Mouse (Mus musculus) intestine, postnatal 0 days (tissue): ENCODE results near the gene Aifm2. TPM values are rescaled to one million over a fixed set of nuclear protein-coding genes. Genes with fewer than 3 reads are reported as not detected.

Experiments used
- ATAC-seq: fragments of 200-750 bp; cut with Nextera tagmentation; 2 replicates; pipeline ENCODE4 v1.8.0; 2017; ENCODE audit warnings: mild to moderate bottlenecking, moderate TSS enrichment, moderate library complexity
- H3K27ac ChIP-seq: fragments of 300-500 bp; sonication (generic); 2 replicates; pipeline ENCODE4 v1.5.1; 2014; ENCODE audit warnings: mild to moderate bottlenecking, low read depth, low read length, moderate library complexity
- H3K27me3 ChIP-seq: fragments of 300-500 bp; sonication (generic); replicated peaks from 2 replicates; pipeline ENCODE4 v1.6.1; 2014; ENCODE audit warnings: low read length, mixed read lengths; ENCODE audit not compliant: control insufficient read depth, insufficient read depth
- H3K36me3 ChIP-seq: fragments of 300-500 bp; sonication (generic); 2 replicates; pipeline ENCODE4 v1.6.1; 2014; ENCODE audit warnings: mild to moderate bottlenecking, moderate library complexity; ENCODE audit not compliant: control insufficient read depth, insufficient read depth
- H3K4me1 ChIP-seq: fragments of 300-500 bp; sonication (generic); replicated peaks from 2 replicates; pipeline ENCODE4 v1.6.1; 2014; ENCODE audit warnings: antibody characterized with exemption, low read length, mixed read lengths; ENCODE audit not compliant: control insufficient read depth, insufficient read depth
- H3K4me2 ChIP-seq: fragments of 300-500 bp; sonication (generic); replicated peaks from 2 replicates; pipeline ENCODE4 v1.6.1; 2014; ENCODE audit warnings: low read depth, mild to moderate bottlenecking, moderate library complexity
- H3K4me3 ChIP-seq: fragments of 300-500 bp; sonication (generic); 2 replicates; pipeline ENCODE4 v1.5.1; 2014; ENCODE audit warnings: low read depth, low read length
- H3K9ac ChIP-seq: fragments of 300-500 bp; sonication (generic); 2 replicates; pipeline ENCODE4 v1.6.1; 2014; ENCODE audit warnings: mild to moderate bottlenecking, low read depth, low read length
- H3K9me3 ChIP-seq: fragments of 300-500 bp; sonication (generic); 2 replicates; pipeline ENCODE4 v1.6.1; 2016; ENCODE audit warnings: mixed run types; ENCODE audit not compliant: control insufficient read depth
- CTCF ChIP-seq: sonication (generic); IDR thresholded peaks from 2 replicates; pipeline ENCODE4 v1.5.1; 2016; ENCODE audit warnings: low read depth, mild to moderate bottlenecking, control low read depth, antibody characterized with exemption, moderate library complexity
- WGBS: fragments of 180-500 bp; shearing (Covaris S2); extraction: QIAGEN DNeasy Blood & Tissue Kit; methylation state at CpG from one replicate; pipeline ENCODE4 v1.1.7; 2014; 5-methylcytosine and 5-hydroxymethylcytosine counted together
- polyA plus RNA-seq: library from polyadenylated mRNA; unstranded; fragments of >200 nt; fragmentation: Nextera tagmentation; extraction: Ambion mirVana; gene quantifications from 2 replicates; pipeline ENCODE4 v1.2.1, GENCODE M21; 2015

Aifm2 gene
- polyA plus RNA-seq, 1 experiment from 2014 or later = 14.7 TPM

DNA sequence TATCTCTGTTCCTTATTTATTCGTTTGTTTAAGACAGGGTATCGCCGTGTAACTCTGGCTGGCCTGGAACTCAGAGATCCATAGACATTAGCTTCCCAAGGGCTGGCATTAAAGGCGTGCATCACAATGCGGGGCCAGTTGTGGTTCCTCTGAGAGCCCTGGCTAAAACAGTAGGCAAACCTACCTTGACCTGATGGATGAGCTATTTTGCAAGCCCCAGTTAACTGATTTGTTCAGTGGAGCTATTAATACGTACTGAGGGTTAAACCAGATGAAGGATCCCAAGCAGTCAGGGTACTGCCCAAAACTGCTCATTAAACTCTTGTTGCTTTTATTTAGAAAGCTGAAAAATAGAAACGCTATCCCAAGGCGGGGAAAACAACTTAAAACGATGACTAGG lies 35.5 kb upstream of the Aifm2 start:
- peaks cover 11% of the 10 kb centered on the region; the same call in 1 of the 2 replicates for H3K36me3 ChIP-seq
- TF ChIP-seq CTCF = no peak
- 29% methylated on average over 9 of the region's 9 CpGs for WGBS
- peaks cover 6% of the 10 kb centered on the region; the same call in 1 of the 2 replicates for H3K4me1 ChIP-seq
- H3K9me3 ChIP-seq = no peaks in the 10 kb centered on the region
- H3K27ac ChIP-seq = peak overlapping the region; percentile 37
- ATAC-seq = no peak
- no peaks in the 10 kb centered on the region for H3K27me3 ChIP-seq
- peak overlapping the region; percentile 90 for H3K4me3 ChIP-seq
- H3K4me2 ChIP-seq = peak overlapping the region; percentile 62
- peak overlapping the region; percentile 90 for H3K9ac ChIP-seq

DNA sequence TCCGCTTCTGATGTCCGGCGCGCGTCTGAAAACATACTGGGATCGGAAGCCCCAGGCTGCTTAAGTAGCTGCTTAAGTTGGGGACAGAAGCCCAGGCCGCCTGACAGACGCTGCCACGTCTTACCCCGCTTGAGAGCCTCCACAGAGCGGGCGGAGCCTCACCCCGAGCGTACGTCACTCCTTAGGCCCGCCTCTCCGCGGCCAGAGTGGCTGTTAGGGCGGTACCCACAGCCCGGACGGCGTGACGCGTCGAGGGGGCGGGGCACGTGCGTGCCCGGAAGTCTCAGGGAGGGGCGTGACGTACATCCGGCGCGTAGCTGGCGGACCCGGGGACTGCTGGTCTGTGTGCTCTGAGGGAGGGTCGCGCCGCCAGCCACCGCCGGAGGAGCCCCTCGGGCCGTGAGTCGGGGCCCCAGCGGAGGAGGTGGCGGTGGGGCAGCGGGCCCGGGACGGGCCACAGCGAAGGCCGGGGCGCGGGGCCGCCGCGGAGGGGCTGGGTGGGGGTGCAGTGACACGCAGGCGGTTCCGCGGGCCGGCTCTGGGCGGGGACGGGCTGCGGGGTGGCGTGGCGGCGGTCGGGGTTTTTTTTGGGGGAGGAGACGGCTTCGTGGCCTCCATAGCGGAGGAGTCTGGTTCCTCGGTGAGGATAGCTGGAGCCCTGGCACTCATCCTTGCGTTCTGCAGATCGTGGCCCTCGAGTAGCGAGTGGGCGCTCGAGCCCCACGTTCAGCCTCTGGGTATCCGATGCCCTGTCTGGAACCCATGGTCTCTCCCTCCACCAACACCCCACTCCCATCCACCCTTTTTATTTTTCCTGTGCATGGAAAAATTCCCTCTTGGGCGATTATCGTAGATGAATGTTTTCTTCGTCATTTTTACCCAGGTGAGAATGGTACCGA lies 34.8 kb upstream of the Aifm2 start, which contains the start of gene Sar1a:
Gene Sar1a (plus strand): TSS at position 285 of the 899 bp plus-strand sequence.
- peaks cover 6% of the 10 kb centered on the region; the same call in 1 of the 2 replicates for H3K4me1 ChIP-seq
- H3K27ac ChIP-seq = peak within 1 kb of the TSS; percentile 83
- WGBS = under 1% methylated on average over 70 of the region's 84 CpGs
- no peaks in the 10 kb centered on the region for H3K9me3 ChIP-seq
- ATAC-seq = peak; percentile 99
- peak within 1 kb of the TSS; percentile 62 for H3K4me2 ChIP-seq
- peaks cover 11% of the 10 kb centered on the region; the same call in 1 of the 2 replicates for H3K36me3 ChIP-seq
- peak within 1 kb of the TSS; percentile 90 for H3K9ac ChIP-seq
- H3K4me3 ChIP-seq = peak within 1 kb of the TSS; percentile 90
- H3K27me3 ChIP-seq = no peaks in the 10 kb centered on the region
- no peak for TF ChIP-seq CTCF

DNA sequence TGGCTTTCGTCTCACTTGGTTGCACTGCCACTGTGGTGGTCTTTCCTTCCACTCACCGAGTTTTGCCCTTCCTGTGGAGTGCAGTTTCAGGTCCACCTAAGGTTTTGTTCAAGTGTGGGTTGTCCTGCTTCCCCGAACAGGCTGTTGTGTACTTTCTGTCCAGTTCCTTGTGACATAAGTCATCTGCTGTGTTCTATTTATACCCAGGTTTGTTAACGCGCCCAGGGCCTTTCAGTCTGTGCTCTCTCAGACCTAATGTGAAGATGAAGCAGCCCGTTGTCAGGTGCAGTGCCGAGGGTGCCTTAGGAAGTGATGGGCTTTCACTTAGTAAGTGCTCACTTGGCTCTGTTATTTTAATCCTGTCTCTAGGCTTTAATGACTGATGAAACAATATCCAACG lies 25.7 kb upstream of the Aifm2 start:
- Histone ChIP-seq H3K4me3 (no peak overlapping the region), H3K4me2 (no peak overlapping the region), H3K36me3 (peaks cover 73% of the 10 kb centered on the region), H3K9ac (no peak overlapping the region), H3K27me3 (no peaks in the 10 kb centered on the region), H3K4me1 (no peaks in the 10 kb centered on the region), H3K9me3 (no peaks in the 10 kb centered on the region), H3K27ac (no peak overlapping the region)
- WGBS = 89% methylated on average over 8 of the region's 8 CpGs
- ATAC-seq = no peak
- TF ChIP-seq CTCF = no peak

DNA sequence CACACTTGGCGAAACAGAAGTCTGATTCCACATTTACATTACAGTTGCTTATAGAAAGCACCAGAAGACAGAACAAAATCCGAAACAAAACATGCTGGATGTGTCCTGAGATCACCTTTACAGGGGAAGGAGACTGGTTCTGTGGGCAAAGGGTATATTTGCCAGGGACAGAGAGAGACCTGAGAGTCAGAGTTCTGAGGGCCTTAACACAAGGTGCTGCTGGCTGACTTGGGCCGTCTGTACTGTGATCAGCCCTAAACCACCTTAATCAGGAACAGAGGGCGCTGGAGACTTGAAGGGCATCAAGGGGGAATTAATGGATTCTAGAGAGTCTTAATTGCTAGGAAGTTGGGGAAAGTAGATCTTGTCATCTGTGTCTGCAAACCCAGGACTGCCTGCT lies 21.5 kb upstream of the Aifm2 start:
- H3K9ac ChIP-seq = no peak overlapping the region
- H3K27ac ChIP-seq = no peak overlapping the region
- H3K4me2 ChIP-seq = no peak overlapping the region
- no peaks in the 10 kb centered on the region for H3K9me3 ChIP-seq
- no peak for ATAC-seq
- no peaks in the 10 kb centered on the region for H3K27me3 ChIP-seq
- 73% methylated on average over 4 of the region's 4 CpGs for WGBS
- TF ChIP-seq CTCF = no peak
- no peak overlapping the region for H3K4me3 ChIP-seq
- H3K36me3 ChIP-seq = peaks cover 42% of the 10 kb centered on the region
- peaks cover 7% of the 10 kb centered on the region; the same call in 1 of the 2 replicates for H3K4me1 ChIP-seq

DNA sequence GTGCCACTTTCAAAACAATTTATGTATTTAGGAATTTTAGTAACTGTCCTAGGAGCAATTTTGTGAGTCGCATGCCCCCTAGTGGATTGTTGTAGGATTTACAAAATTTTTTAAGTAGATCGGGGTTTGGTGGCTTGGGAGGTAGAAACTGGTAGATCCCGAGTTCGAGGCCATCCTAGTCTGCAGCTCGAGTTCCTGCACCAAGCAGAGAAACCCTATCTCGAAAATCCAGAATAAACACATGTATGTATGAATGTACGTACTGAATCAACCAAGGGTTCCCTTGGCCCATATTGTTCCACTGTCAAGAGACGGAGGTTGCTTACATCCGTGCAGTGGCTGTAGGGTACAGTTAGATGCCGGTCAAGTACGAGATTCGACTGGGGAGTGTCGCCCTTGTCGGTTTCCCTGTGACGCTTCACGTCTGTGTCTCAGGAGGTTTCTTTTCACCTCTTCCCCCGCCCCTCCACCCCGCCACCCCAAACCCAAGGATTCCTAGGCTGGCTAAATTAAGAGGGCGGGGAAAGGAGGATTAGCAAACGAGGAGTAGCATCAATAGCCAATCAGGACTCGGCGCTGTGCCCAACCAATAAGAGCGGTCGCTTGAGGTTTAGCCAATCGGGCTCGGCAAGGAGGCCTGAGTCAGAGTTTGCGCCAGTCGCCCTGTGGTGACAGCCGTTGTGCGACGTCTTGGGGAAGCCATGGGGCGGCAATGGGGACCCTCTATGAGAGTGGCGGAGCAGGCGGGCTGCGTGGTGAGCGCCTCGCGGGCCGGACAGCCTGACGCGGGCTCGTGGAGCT lies 20.0 kb upstream of the Aifm2 start, which contains the start of gene Tysnd1:
Gene Tysnd1 (plus strand): TSS at position 645 of the 801 bp plus-strand sequence.
- Histone ChIP-seq H3K36me3 (peaks cover 31% of the 10 kb centered on the region), H3K4me1 (peaks cover 7% of the 10 kb centered on the region; the same call in 1 of the 2 replicates), H3K4me2 (peak within 1 kb of the TSS; percentile 99), H3K4me3 (peak within 1 kb of the TSS; percentile 93), H3K9me3 (no peaks in the 10 kb centered on the region), H3K9ac (peak within 1 kb of the TSS; percentile 78), H3K27ac (peak within 1 kb of the TSS; percentile 76), H3K27me3 (no peaks in the 10 kb centered on the region)
- WGBS = under 1% methylated on average over 42 of the region's 42 CpGs
- TF ChIP-seq CTCF = peak; percentile 56
- ATAC-seq = peak; percentile 93
